Mouse (Mus musculus): ENCODE results near the gene Olfr545. TPM values are rescaled to one million over a fixed set of nuclear protein-coding genes. Genes with fewer than 3 reads are reported as not detected.

Olfr545 gene
- total and polyA plus RNA-seq, 3 experiments = not detected

DNA sequence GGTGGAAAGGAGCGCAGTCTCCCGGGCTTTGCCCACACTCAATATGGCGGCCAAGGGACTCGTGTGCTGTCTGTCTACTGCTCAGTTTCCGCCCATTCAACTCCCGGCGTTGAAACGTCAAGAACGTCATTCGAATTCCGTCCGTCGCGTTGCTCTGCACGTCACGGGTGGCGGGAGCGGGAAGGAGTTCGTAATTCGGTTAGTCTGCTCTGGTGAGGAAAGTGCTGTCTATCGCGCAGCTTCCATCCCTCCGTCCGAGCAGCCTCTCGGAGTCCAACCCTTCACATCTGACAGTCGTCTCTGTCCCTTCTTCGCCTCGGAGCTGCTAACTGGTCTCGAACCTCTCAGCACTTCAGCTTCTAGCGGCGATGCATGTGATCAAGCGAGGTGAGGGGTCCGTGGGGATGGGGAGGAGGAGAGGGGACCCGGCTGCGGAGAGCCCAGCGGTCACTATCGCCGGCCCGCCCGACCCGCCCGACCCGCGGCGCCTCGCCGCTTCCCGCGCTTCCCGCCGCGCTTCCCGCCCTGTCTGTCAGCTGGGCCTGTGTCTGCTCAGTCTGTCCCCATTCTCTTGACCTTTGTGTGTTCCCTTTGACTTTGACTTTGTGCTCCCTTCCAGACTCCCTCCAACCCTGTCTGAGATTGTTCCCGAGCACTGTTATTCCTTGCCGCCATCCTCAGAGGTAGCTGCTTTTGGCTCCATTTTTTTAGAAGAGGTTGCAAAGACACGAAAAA is 57.5 kb downstream of the Olfr545 start, which contains the start of gene Rrm1 (continued):
- TF ChIP-seq PAX5 (IDR thresholded peaks at IDR 0.05; ENCODE audit: low read length) (no peak), HCFC1 (IDR thresholded peaks at IDR 0.05; ENCODE audit: low read depth, low read length) (peak; percentile 95), ETS1 (conservative IDR thresholded peaks at IDR 0.05; ENCODE audit: low read depth, low read length) (peak; percentile 42; the same call in 1 of the 2 replicates), MAFK (IDR thresholded peaks at IDR 0.05; ENCODE audit: insufficient replicate concordance, low read length) (no peak), NELFE (IDR thresholded peaks at IDR 0.05; ENCODE audit: low read depth, low read length) (peak; percentile 86; the same call in 1 of the 2 replicates), MYC (IDR thresholded peaks at IDR 0.05; ENCODE audit: low read depth, low read length) (peak; percentile 95), MXI1 (IDR thresholded peaks at IDR 0.05; ENCODE audit: low read depth, low read length) (peak; percentile 82), POLR2A (IDR thresholded peaks at IDR 0.05; ENCODE audit: low read depth, low read length) (peak; percentile 89)

Other genes starting within 250 kb of the Olfr545 start
Only the 20 nearest of the 21 such genes appear.
- 8.9 and 10.2 TPM in 2 replicates for gene Stim1, start 231.8 kb downstream of the Olfr545 start, total RNA-seq (2012; rRNA removed)
- gene Stim1, start 231.8 kb downstream of the Olfr545 start, total RNA-seq (2014; rRNA removed) = 21.0 and 26.6 TPM in 2 replicates
- 23.9 and 24.1 TPM in 2 replicates for gene Stim1, start 231.8 kb downstream of the Olfr545 start, polyA plus RNA-seq (2012; ENCODE audit: insufficient read length, low read depth)
- gene Rrm1, start 57.9 kb downstream of the Olfr545 start, total RNA-seq (2012; rRNA removed) = 156 and 191 TPM in 2 replicates
- 227 and 253 TPM in 2 replicates for gene Rrm1, start 57.9 kb downstream of the Olfr545 start, total RNA-seq (2014; rRNA removed)
- 248 and 308 TPM in 2 replicates for gene Rrm1, start 57.9 kb downstream of the Olfr545 start, polyA plus RNA-seq (2012; ENCODE audit: insufficient read length, low read depth)
- gene Olfr543, start 17.9 kb downstream of the Olfr545 start, total RNA-seq (2012; rRNA removed) = not detected in 2 replicates
- gene Olfr543, start 17.9 kb downstream of the Olfr545 start, total RNA-seq (2014; rRNA removed) = not detected in 2 replicates
- gene Olfr543, start 17.9 kb downstream of the Olfr545 start, polyA plus RNA-seq (2012; ENCODE audit: insufficient read length, low read depth) = 0.89 and 1.1 TPM in 2 replicates
- gene Olfr544, start 11.3 kb downstream of the Olfr545 start, total RNA-seq (2012; rRNA removed) = not detected in 2 replicates
- gene Olfr544, start 11.3 kb downstream of the Olfr545 start, total RNA-seq (2014; rRNA removed) = not detected in 2 replicates
- 0.07 and 0.23 TPM in 2 replicates for gene Olfr544, start 11.3 kb downstream of the Olfr545 start, polyA plus RNA-seq (2012; ENCODE audit: insufficient read length, low read depth)
- not detected in 2 replicates for gene Olfr547, start 35.2 kb upstream of the Olfr545 start, total RNA-seq (2012; rRNA removed)
- gene Olfr547, start 35.2 kb upstream of the Olfr545 start, total RNA-seq (2014; rRNA removed) = not detected in 2 replicates
- not detected in 2 replicates for gene Olfr547, start 35.2 kb upstream of the Olfr545 start, polyA plus RNA-seq (2012; ENCODE audit: insufficient read length, low read depth)
- not detected in 2 replicates for gene Olfr548-ps1, start 41.3 kb upstream of the Olfr545 start, total RNA-seq (2012; rRNA removed)
- not detected in 2 replicates for gene Olfr548-ps1, start 41.3 kb upstream of the Olfr545 start, total RNA-seq (2014; rRNA removed)
- not detected in 2 replicates for gene Olfr548-ps1, start 41.3 kb upstream of the Olfr545 start, polyA plus RNA-seq (2012; ENCODE audit: insufficient read length, low read depth)
- gene Olfr549, start 50.3 kb upstream of the Olfr545 start, total RNA-seq (2012; rRNA removed) = not detected in 2 replicates
- not detected in 2 replicates for gene Olfr549, start 50.3 kb upstream of the Olfr545 start, total RNA-seq (2014; rRNA removed)
- not detected in 2 replicates for gene Olfr549, start 50.3 kb upstream of the Olfr545 start, polyA plus RNA-seq (2012; ENCODE audit: insufficient read length, low read depth)
- 10.4 and 10.5 TPM in 2 replicates for gene Trim21, start 65.9 kb upstream of the Olfr545 start, total RNA-seq (2012; rRNA removed)
- gene Trim21, start 65.9 kb upstream of the Olfr545 start, total RNA-seq (2014; rRNA removed) = 15.4 and 16.1 TPM in 2 replicates
- gene Trim21, start 65.9 kb upstream of the Olfr545 start, polyA plus RNA-seq (2012; ENCODE audit: insufficient read length, low read depth) = 16.5 TPM in 2 replicates
- not detected in 2 replicates for gene Olfr550, start 71.9 kb upstream of the Olfr545 start, total RNA-seq (2012; rRNA removed)
- gene Olfr550, start 71.9 kb upstream of the Olfr545 start, total RNA-seq (2014; rRNA removed) = not detected in 2 replicates
- gene Olfr550, start 71.9 kb upstream of the Olfr545 start, polyA plus RNA-seq (2012; ENCODE audit: insufficient read length, low read depth) = not detected in 2 replicates
- not detected in 2 replicates for gene Olfr551, start 92.3 kb upstream of the Olfr545 start, total RNA-seq (2012; rRNA removed)
- gene Olfr551, start 92.3 kb upstream of the Olfr545 start, total RNA-seq (2014; rRNA removed) = not detected in 2 replicates
- not detected in 2 replicates for gene Olfr551, start 92.3 kb upstream of the Olfr545 start, polyA plus RNA-seq (2012; ENCODE audit: insufficient read length, low read depth)
- gene Olfr552, start 98.2 kb upstream of the Olfr545 start, total RNA-seq (2012; rRNA removed) = not detected in 2 replicates
- not detected in 2 replicates for gene Olfr552, start 98.2 kb upstream of the Olfr545 start, total RNA-seq (2014; rRNA removed)
- 0.16 TPM in 1 of 2 replicates, not detected in the other for gene Olfr552, start 98.2 kb upstream of the Olfr545 start, polyA plus RNA-seq (2012; ENCODE audit: insufficient read length, low read depth)
- not detected in 2 replicates for gene Olfr553, start 118.6 kb upstream of the Olfr545 start, total RNA-seq (2012; rRNA removed)
- gene Olfr553, start 118.6 kb upstream of the Olfr545 start, total RNA-seq (2014; rRNA removed) = not detected in 2 replicates
- not detected in 2 replicates for gene Olfr553, start 118.6 kb upstream of the Olfr545 start, polyA plus RNA-seq (2012; ENCODE audit: insufficient read length, low read depth)
- not detected in 2 replicates for gene Olfr554, start 138.9 kb upstream of the Olfr545 start, total RNA-seq (2012; rRNA removed)
- not detected in 2 replicates for gene Olfr554, start 138.9 kb upstream of the Olfr545 start, total RNA-seq (2014; rRNA removed)
- not detected in 2 replicates for gene Olfr554, start 138.9 kb upstream of the Olfr545 start, polyA plus RNA-seq (2012; ENCODE audit: insufficient read length, low read depth)
- not detected in 2 replicates for gene Olfr555, start 159.2 kb upstream of the Olfr545 start, total RNA-seq (2012; rRNA removed)
- gene Olfr555, start 159.2 kb upstream of the Olfr545 start, total RNA-seq (2014; rRNA removed) = not detected in 2 replicates
- not detected in 2 replicates for gene Olfr555, start 159.2 kb upstream of the Olfr545 start, polyA plus RNA-seq (2012; ENCODE audit: insufficient read length, low read depth)
- gene Olfr556, start 165.3 kb upstream of the Olfr545 start, total RNA-seq (2012; rRNA removed) = not detected in 2 replicates
- not detected in 2 replicates for gene Olfr556, start 165.3 kb upstream of the Olfr545 start, total RNA-seq (2014; rRNA removed)
- gene Olfr556, start 165.3 kb upstream of the Olfr545 start, polyA plus RNA-seq (2012; ENCODE audit: insufficient read length, low read depth) = not detected in 2 replicates
- 6.5 and 8.1 TPM in 2 replicates for gene Trim68, start 187.8 kb upstream of the Olfr545 start, total RNA-seq (2012; rRNA removed)
- gene Trim68, start 187.8 kb upstream of the Olfr545 start, total RNA-seq (2014; rRNA removed) = 7.7 and 8.0 TPM in 2 replicates
- gene Trim68, start 187.8 kb upstream of the Olfr545 start, polyA plus RNA-seq (2012; ENCODE audit: insufficient read length, low read depth) = 10.9 and 11.6 TPM in 2 replicates
- gene Olfr557, start 196.3 kb upstream of the Olfr545 start, total RNA-seq (2012; rRNA removed) = not detected in 2 replicates
- not detected in 2 replicates for gene Olfr557, start 196.3 kb upstream of the Olfr545 start, total RNA-seq (2014; rRNA removed)
- gene Olfr557, start 196.3 kb upstream of the Olfr545 start, polyA plus RNA-seq (2012; ENCODE audit: insufficient read length, low read depth) = not detected in 2 replicates
- gene Olfr558, start 202.6 kb upstream of the Olfr545 start, total RNA-seq (2012; rRNA removed) = not detected in 2 replicates
- gene Olfr558, start 202.6 kb upstream of the Olfr545 start, total RNA-seq (2014; rRNA removed) = not detected in 2 replicates
- not detected in 2 replicates for gene Olfr558, start 202.6 kb upstream of the Olfr545 start, polyA plus RNA-seq (2012; ENCODE audit: insufficient read length, low read depth)
- not detected in 2 replicates for gene Olfr33, start 219.5 kb upstream of the Olfr545 start, total RNA-seq (2012; rRNA removed)
- not detected in 2 replicates for gene Olfr33, start 219.5 kb upstream of the Olfr545 start, total RNA-seq (2014; rRNA removed)
- gene Olfr33, start 219.5 kb upstream of the Olfr545 start, polyA plus RNA-seq (2012; ENCODE audit: insufficient read length, low read depth) = not detected in 2 replicates
- not detected in 2 replicates for gene Olfr559, start 227.9 kb upstream of the Olfr545 start, total RNA-seq (2012; rRNA removed)
- not detected in 2 replicates for gene Olfr559, start 227.9 kb upstream of the Olfr545 start, total RNA-seq (2014; rRNA removed)
- not detected in 2 replicates for gene Olfr559, start 227.9 kb upstream of the Olfr545 start, polyA plus RNA-seq (2012; ENCODE audit: insufficient read length, low read depth)

All from CH12.LX (cell line).